Mouse (Mus musculus): ENCODE results near the gene Dact3. TPM values are rescaled to one million over a fixed set of nuclear protein-coding genes. Genes with fewer than 3 reads are reported as not detected.
A peak's percentile ranks its signal among the peaks of the same experiment; 100 is the strongest.

Gene Dact3
- polyA plus RNA-seq, 1 experiment from 2014 or later, result 0.18 TPM

DNA sequence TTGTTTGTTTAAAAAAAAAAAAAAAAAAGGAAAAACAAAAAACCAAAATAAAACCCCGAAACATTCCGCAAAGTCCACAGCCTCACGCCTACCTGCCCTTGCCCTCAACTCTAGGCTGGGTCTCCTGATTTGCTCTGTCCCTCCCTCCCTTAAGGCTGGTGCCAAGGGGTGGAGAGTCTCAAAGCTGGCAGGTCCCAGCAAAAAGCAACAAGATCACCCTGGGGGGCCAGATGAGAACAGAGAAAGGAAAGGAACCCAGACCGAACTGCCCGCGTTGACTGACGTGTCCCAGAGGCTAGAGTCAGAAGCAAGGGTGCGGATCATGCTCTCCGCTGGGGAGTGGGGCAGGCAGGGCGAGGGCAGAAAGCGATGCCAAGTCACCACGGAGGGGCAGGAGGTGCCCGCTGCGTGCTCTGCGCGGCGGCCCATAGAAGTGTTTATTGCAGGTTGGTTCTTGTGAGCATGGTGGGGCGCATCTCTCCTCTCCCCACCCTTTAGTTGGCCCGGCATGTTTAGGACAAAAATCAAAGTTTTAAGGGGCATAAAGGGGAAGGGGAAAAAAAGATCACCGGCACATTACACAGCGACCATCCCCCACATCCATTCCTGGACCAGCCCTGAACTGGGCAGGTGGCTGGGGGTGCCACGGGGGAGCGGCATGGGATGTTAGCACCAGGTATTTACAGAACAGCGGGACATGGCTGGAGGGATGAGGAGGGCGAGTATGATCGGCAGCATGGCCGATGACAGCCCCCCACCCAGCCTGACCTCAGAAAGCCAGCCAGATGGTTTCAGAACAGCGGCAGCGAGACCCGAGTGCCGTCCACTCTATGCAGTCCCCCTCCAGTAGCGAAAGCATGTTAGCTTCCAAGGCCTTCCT lies 40.6 kb downstream of the Dact3 start:
- no peak for DNase-seq (ENCODE audit: low spot score)

DNA sequence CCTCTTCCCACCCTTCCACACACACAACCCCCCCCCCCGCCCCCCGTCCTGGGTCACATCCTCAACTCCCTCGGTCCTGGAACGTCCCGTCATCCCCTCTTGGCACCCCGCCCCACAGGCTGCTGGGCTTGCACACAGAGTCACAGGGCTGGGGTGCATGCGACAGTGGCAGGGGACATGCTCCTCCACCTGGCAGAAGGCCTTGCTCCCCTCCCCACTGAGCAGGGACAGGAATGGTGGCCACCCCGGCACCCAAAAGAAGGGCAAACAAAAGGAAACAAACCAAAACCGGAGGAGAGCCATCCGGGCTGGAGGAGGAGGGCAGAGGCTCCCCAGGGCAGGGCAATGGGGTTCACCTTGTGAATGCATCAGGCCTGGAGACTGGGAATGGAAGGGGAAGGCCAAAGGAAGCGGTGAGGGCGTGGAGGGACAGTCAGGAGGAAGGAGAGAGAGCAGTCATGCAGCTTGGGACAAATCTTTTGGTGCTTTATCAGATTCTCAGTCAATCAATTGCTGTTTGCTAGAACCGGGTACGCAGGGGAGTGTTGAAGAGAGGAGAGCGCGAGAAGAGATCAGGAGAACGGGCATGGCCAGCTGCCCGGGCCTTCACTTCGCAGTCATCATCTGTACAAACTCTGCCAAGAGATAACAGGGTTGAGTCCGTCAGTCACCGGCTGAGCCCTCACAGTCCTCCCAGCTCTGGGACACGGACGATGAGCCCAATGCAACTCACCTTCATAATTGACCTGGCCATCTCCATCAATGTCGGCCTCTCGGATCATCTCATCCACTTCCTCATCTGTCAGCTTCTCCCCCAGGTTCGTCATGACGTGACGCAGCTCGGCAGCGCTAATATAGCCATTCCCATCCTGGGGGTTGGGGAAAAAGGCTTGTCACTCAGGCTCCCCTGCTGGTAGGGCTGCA lies 41.5 kb downstream of the Dact3 start:
- DNase-seq (ENCODE audit: low spot score), result no peak

- no peak for DNase-seq (ENCODE audit: low spot score)
Observed at GRCm38 (mm10) chr7:16917447-16917846, 42.3 kb downstream of the Dact3 start.

- no peak for DNase-seq (ENCODE audit: low spot score)
Observed at GRCm38 (mm10) chr7:16918014-16918413, 42.9 kb downstream of the Dact3 start.

DNA sequence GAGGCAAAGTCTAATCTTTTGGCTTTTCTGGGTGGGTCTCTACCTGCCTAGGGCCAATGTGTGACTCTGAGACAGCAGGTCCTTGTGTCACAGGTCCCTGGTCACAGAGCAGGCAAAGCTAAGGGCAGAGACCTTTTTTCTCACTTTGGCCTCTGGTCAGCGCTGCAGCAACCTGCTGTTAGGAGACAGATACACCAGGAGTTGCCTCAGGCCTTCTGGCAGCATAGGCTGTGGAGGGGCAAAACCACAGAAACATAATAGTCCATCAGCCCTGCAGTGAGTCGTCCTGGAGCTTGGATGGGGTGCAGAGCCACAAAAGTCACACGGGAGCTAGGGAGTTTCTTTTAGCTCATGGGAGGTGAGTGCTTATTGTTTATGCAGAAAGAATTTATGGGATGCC lies 43.6 kb downstream of the Dact3 start:
- no peak for DNase-seq (ENCODE audit: low spot score)

DNA sequence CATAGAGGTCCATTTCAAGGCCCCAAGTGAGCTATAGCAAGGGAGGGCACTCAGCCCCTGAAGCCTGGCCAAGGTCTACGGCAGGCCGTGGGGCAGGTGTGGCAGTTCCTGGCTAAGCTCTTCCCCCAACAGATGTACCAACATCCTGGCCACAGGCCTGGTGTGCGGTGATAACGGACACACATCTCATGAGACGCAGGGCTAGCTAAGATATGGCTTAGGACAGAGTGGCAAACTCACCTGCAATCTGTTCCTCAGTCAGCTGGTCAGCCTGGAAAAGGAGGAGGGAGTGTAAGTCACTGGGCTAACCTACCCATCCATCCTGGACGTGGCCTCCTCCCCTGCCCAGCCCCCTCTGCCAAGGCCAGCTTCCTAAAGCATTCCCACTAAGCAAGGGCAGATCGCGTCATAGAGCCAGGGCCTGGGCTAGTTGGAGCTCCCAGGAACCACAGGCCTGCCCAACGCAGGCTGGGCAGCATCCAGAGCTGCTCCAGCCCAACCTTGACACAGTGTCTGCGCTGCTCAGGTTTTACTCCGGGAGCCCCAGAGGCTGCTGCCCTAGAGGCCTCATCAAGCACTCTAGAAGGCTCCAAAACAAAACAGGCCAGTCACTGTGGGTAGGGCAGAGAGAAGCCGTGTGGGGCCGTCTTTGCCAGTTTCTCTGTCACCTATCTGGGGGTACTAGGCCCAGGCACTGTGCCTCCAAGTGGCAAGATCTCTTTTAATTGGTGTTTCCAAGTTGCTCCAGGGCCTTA lies 44.5 kb downstream of the Dact3 start:
- DNase-seq (ENCODE audit: low spot score), result no peak

DNA sequence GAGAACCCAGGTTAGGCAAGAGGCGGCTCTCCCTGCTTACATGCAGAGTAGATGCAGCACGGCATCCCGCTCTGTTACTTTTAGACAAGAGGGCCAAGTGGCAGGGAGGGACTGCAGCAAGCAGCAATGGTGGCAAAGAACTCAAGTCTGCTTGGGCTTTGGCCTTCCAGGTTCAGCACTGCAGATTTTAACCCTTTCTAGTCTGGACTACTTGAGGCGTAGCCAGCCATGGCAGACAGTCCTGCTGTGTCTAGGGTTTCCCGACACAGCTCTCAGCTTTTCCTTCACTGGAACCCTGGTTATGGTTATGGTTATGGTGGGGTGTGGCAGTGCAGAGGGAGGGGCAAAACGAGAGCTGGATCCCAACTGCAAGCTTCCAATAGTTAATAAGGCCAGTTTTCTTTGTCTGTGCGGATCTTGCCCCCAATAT lies 45.0 kb downstream of the Dact3 start:
- no peak for DNase-seq (ENCODE audit: low spot score)

- no peak for DNase-seq (ENCODE audit: low spot score)
Observed at GRCm38 (mm10) chr7:16920818-16921791, 46.0 kb downstream of the Dact3 start.

GRCm38 (mm10) chr7:16921881-16922335 lies 46.8 kb downstream of the Dact3 start:
- DNase-seq (ENCODE audit: low spot score), result no peak

DNA sequence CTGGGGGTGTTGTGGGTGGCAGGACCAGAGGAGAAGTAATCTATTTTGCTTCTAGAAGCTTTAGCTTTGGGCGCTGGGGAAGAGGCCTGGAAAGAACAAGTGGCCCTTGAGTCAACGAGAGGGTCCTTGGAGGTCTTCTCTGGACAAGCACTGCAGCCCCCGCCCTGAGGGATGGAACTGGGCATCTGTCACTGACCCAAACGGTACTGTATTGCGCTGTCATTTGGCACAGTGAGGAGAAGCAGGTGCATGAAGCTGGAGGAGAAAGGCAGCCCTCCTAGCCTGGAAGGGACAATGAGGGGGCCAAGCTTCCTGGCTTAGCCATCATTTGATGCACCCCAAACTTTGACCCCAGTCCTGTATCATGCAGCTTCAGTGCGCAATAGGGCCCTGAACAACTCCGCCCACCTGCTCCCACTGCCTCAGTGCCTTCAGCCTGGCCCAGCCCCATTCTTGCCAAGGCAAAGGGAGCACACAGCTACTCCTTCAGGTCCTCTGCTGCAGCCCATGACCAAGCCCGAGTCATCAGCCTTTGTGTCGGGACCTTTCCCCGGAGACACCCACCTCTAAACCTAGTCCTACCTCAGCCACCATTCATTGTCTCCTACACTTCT lies 47.4 kb downstream of the Dact3 start:
- DNase-seq (ENCODE audit: low spot score), result peak; percentile 28

- DNase-seq (ENCODE audit: low spot score), result no peak
Observed at GRCm38 (mm10) chr7:16923283-16924036, 48.3 kb downstream of the Dact3 start.

- DNase-seq (ENCODE audit: low spot score), result peak; percentile 100
Observed at GRCm38 (mm10) chr7:16924037-16924834, 49.1 kb downstream of the Dact3 start, which contains the start of gene Calm3. Gene Calm3 (minus strand): TSS chr7:16924114.

- DNase-seq (ENCODE audit: low spot score), result no peak
Observed at GRCm38 (mm10) chr7:16928341-16928740, 53.2 kb downstream of the Dact3 start.

DNA sequence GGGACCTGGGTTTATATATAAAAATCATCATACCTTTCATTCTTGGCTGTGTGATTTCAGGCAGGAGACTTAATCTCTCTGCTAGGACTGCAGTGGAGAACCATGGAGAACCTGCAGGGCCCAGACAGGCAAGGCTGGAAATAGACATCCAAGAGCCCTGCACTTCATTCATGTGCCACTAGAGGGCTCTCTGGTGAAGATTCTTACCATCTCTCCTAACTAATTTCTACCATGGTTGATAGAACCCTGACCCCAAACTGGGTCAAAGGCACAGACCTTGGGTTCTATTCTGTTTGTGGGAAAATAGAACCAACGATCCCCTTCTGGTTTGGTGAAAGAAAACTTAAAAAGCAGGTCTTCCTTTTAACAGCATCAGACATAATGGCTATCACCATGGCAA lies 55.7 kb downstream of the Dact3 start:
- peak; percentile 75 for DNase-seq (ENCODE audit: low spot score)

GRCm38 (mm10) chr7:16931968-16932627 lies 57.0 kb downstream of the Dact3 start:
- peak; percentile 87 for DNase-seq (ENCODE audit: low spot score)

GRCm38 (mm10) chr7:16932704-16933577 lies 57.8 kb downstream of the Dact3 start:
- peak; percentile 71 for DNase-seq (ENCODE audit: low spot score)
